Mouse (Mus musculus): Measurements from ENCODE around the gene Bcl2a1d.

- TF ChIP-seq CTCF (IDR thresholded peaks at IDR 0.05; ENCODE audit: extremely low read depth, insufficient read length, insufficient replicate concordance, low read depth, low read length) (no peak), POLR2A (IDR thresholded peaks at IDR 0.05; ENCODE audit: low read depth, low read length) (no peak)
Observed at GRCm38 (mm10) chr9:88706700-88707099, 25.0 kb downstream of the Bcl2a1d start.
